Mouse (Mus musculus) lung, adult 2 months (tissue): ENCODE measurements around the gene Arhgap44.

Experiments
- CTCF ChIP-seq: fragments of 200-500 bp; IDR thresholded peaks from 2 replicates; pipeline ENCODE4 v1.5.1; 2011; ENCODE audit warnings: mild to moderate bottlenecking, low read length, control low read depth; ENCODE audit not compliant: insufficient read depth
- POLR2A ChIP-seq: fragments of 200-500 bp; IDR thresholded peaks from 2 replicates; pipeline ENCODE4 v1.6.1; 2011; ENCODE audit warnings: low read depth, mild to moderate bottlenecking, control low read depth, low read length, borderline replicate concordance; ENCODE audit errors: extremely low read depth

DNA sequence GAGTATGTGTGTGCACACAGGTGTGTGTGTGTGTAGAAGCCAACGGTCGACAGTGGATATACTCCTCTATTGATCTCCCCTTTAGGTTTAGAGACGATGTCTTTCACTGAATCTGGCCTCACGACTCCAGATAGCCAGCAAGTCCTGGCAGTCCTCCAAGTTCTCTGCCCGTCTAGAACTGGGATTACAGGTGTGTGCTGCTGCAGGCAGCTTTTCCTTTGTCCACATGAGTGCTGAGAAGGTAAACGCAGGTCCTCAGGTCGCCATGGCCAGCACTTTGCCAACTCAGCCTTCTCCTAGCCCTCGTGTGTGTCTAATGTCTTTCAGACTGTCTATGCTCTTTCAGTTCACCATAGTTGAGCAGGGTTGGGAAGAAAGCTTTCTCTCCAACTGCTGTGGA is 69.9 kb downstream of the Arhgap44 start:
- no peak for TF ChIP-seq CTCF
- no peak for TF ChIP-seq POLR2A
